Mouse (Mus musculus): ENCODE results near the gene Usf3. TPM values are rescaled to one million over a fixed set of nuclear protein-coding genes. Genes with fewer than 3 reads are reported as not detected.

The Usf3 gene
- polyA plus RNA-seq, 1 experiment from 2014 or later: 4.1 TPM

- ATAC-seq (ENCODE audit: low FRiP score) (no peak), DNase-seq (ENCODE audit: low spot score, missing footprints) (no peak)
- H3K4me1 ChIP-seq (ENCODE audit: control insufficient read depth, insufficient read depth, low read length): no peaks in the 10 kb centered on the region
- no peak overlapping the region for H3K4me2 ChIP-seq
- no peaks in the 10 kb centered on the region for H3K36me3 ChIP-seq (ENCODE audit: control insufficient read depth, insufficient read depth, low read length)
- H3K27me3 ChIP-seq (ENCODE audit: control insufficient read depth, insufficient read depth, low read length): no peaks in the 10 kb centered on the region
- H3K4me3 ChIP-seq (ENCODE audit: low read depth, low read length): no peak overlapping the region
- no peak overlapping the region for H3K27ac ChIP-seq (ENCODE audit: low read depth, low read length)
- WGBS: 91% methylated on average over 6 of the region's 6 CpGs
- no peaks in the 10 kb centered on the region for H3K9me3 ChIP-seq (ENCODE audit: control insufficient read depth, low read length)
- H3K9ac ChIP-seq (ENCODE audit: low read length): no peak overlapping the region
Observed at GRCm38 (mm10) chr16:44265562-44265961, 92.5 kb downstream of the Usf3 start.

GRCm38 (mm10) chr16:44268541-44269215 is 95.6 kb downstream of the Usf3 start:
- H3K27me3 ChIP-seq (ENCODE audit: control insufficient read depth, insufficient read depth, low read length): no peaks in the 10 kb centered on the region
- H3K4me1 ChIP-seq (ENCODE audit: control insufficient read depth, insufficient read depth, low read length): no peaks in the 10 kb centered on the region
- H3K4me3 ChIP-seq (ENCODE audit: low read depth, low read length): no peak overlapping the region
- no peak overlapping the region for H3K27ac ChIP-seq (ENCODE audit: low read depth, low read length)
- H3K36me3 ChIP-seq (ENCODE audit: control insufficient read depth, insufficient read depth, low read length): no peaks in the 10 kb centered on the region
- H3K9ac ChIP-seq (ENCODE audit: low read length): no peak overlapping the region
- H3K9me3 ChIP-seq (ENCODE audit: control insufficient read depth, low read length): no peaks in the 10 kb centered on the region
- DNase-seq (ENCODE audit: low spot score, missing footprints): no peak
- ATAC-seq (ENCODE audit: low FRiP score): no peak
- no peak overlapping the region for H3K4me2 ChIP-seq
- 90% methylated on average over 7 of the region's 7 CpGs for WGBS

- WGBS: 82% methylated on average over 6 of the region's 6 CpGs
Observed at GRCm38 (mm10) chr16:44269578-44269977, 96.5 kb downstream of the Usf3 start.

DNA sequence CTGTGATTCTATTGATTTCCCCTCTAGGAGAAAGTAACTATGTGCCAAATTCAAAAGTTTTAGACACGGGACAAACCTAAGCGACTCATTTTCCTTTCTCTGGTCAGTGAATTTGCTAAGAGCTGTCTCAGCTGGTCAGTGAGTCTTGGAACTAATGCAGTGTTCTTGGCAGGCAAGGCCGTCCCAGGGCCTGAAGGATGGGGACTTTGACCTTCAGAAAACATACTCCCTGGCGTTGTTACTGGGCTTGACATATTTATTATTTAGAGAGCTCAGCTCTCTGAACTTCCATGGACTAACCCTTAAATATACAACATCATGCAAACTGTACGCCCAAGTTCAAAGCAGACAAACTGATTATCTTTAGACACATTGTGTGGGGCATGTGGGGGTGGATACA is 97.6 kb downstream of the Usf3 start:
- H3K4me2 ChIP-seq: no peak overlapping the region
- H3K27me3 ChIP-seq (ENCODE audit: control insufficient read depth, insufficient read depth, low read length): no peaks in the 10 kb centered on the region
- no peak for ATAC-seq (ENCODE audit: low FRiP score)
- H3K27ac ChIP-seq (ENCODE audit: low read depth, low read length): no peak overlapping the region
- H3K9me3 ChIP-seq (ENCODE audit: control insufficient read depth, low read length): no peaks in the 10 kb centered on the region
- no peak overlapping the region for H3K4me3 ChIP-seq (ENCODE audit: low read depth, low read length)
- 83% methylated on average over 5 of the region's 5 CpGs for WGBS
- no peak for DNase-seq (ENCODE audit: low spot score, missing footprints)
- no peaks in the 10 kb centered on the region for H3K36me3 ChIP-seq (ENCODE audit: control insufficient read depth, insufficient read depth, low read length)
- H3K4me1 ChIP-seq (ENCODE audit: control insufficient read depth, insufficient read depth, low read length): no peaks in the 10 kb centered on the region
- H3K9ac ChIP-seq (ENCODE audit: low read length): no peak overlapping the region

More at GRCm38 (mm10) chr16:44269578-44269977, 96.5 kb downstream of the Usf3 start:
- H3K4me3 ChIP-seq (ENCODE audit: low read depth, low read length): no peak overlapping the region
- ATAC-seq (ENCODE audit: low FRiP score) (no peak), DNase-seq (ENCODE audit: low spot score, missing footprints) (no peak)
- no peak overlapping the region for H3K27ac ChIP-seq (ENCODE audit: low read depth, low read length)
- H3K4me2 ChIP-seq: no peak overlapping the region
- H3K36me3 ChIP-seq (ENCODE audit: control insufficient read depth, insufficient read depth, low read length): no peaks in the 10 kb centered on the region
- no peaks in the 10 kb centered on the region for H3K9me3 ChIP-seq (ENCODE audit: control insufficient read depth, low read length)
- H3K27me3 ChIP-seq (ENCODE audit: control insufficient read depth, insufficient read depth, low read length): no peaks in the 10 kb centered on the region
- H3K4me1 ChIP-seq (ENCODE audit: control insufficient read depth, insufficient read depth, low read length): no peaks in the 10 kb centered on the region
- H3K9ac ChIP-seq (ENCODE audit: low read length): no peak overlapping the region

DNA sequence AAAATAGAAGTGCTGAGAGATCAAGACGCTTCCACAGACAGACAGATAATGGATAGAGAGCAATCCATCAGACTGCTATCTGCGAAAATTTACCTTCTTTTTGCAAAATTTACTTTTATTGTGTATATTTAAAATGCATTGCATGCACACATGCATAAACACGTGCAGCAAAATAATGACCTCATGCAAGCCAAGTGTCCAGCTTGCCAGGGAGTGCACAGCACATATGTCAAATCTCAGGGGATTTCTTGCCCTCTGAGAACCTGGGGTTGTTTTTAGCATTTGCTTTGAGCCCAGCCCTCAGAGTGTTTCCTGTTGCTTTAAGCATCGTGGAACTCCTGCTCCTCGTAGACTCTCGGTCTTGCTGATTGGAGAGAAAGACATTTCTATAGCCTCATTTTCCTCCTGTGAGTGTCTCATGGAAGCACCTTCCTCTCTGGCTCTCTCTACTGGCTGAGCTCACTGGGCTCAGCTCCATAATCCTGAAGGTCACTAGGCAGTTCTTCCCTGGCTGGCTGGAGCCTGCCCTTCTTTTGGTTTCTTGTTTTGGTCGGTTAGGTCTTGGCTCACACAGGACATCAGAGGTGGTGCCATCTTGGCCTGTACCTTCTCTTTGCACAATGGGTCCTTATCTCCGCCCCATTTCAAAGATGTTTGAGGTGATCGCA is 98.5 kb downstream of the Usf3 start:
- Histone ChIP-seq H3K27ac (ENCODE audit: low read depth, low read length) (no peak overlapping the region), H3K4me3 (ENCODE audit: low read depth, low read length) (no peak overlapping the region), H3K36me3 (ENCODE audit: control insufficient read depth, insufficient read depth, low read length) (no peaks in the 10 kb centered on the region), H3K4me2 (no peak overlapping the region), H3K9ac (ENCODE audit: low read length) (no peak overlapping the region), H3K27me3 (ENCODE audit: control insufficient read depth, insufficient read depth, low read length) (no peaks in the 10 kb centered on the region), H3K9me3 (ENCODE audit: control insufficient read depth, low read length) (no peaks in the 10 kb centered on the region), H3K4me1 (ENCODE audit: control insufficient read depth, insufficient read depth, low read length) (no peaks in the 10 kb centered on the region)
- WGBS: 83% methylated on average over 9 of the region's 9 CpGs
- ATAC-seq (ENCODE audit: low FRiP score): no peak
- DNase-seq (ENCODE audit: low spot score, missing footprints): no peak

Other genes starting within 250 kb of the Usf3 start
- 39.4 and 39.9 TPM in 2 replicates for gene Qtrt2, start 246.4 kb upstream of the Usf3 start, polyA plus RNA-seq (2014; fragmentation: Nextera tagmentation; extraction: Ambion mirVana)
- 0.20 and 0.46 TPM in 2 replicates for gene Zdhhc23, start 193.5 kb upstream of the Usf3 start, polyA plus RNA-seq (2014; fragmentation: Nextera tagmentation; extraction: Ambion mirVana)
- gene Gramd1c, start 109.9 kb upstream of the Usf3 start, polyA plus RNA-seq (2014; fragmentation: Nextera tagmentation; extraction: Ambion mirVana): 2.2 and 2.3 TPM in 2 replicates
- gene Atp6v1a, start 33.5 kb upstream of the Usf3 start, polyA plus RNA-seq (2014; fragmentation: Nextera tagmentation; extraction: Ambion mirVana): 72.1 and 81.9 TPM in 2 replicates
- 100 and 111 TPM in 2 replicates for gene Naa50, start 33.4 kb upstream of the Usf3 start, polyA plus RNA-seq (2014; fragmentation: Nextera tagmentation; extraction: Ambion mirVana)
- gene Sidt1, start 159.9 kb downstream of the Usf3 start, polyA plus RNA-seq (2014; fragmentation: Nextera tagmentation; extraction: Ambion mirVana): 0.15 and 0.31 TPM in 2 replicates
- gene Spice1, start 173.9 kb downstream of the Usf3 start, polyA plus RNA-seq (2014; fragmentation: Nextera tagmentation; extraction: Ambion mirVana): 36.8 and 38.5 TPM in 2 replicates
- 0.89 and 1.5 TPM in 2 replicates for gene Cfap44, start 221.6 kb downstream of the Usf3 start, polyA plus RNA-seq (2014; fragmentation: Nextera tagmentation; extraction: Ambion mirVana)

Measured in midbrain, embryonic 11.5 days (tissue).